Mouse (Mus musculus) lung, adult 18-20 months (tissue): ENCODE measurements around the gene 9230102O04Rik.

Experiments
- DNase-seq, 2 experiments: peaks; one replicate each; pipeline ENCODE4 v3.0.0; 2022; ENCODE audit warnings: mixed read lengths in 2 of 2

9230102O04Rik gene

GRCm38 (mm10) chr2:9871798-9872197 is 17.5 kb downstream of the 9230102O04Rik start:
- no peak for DNase-seq

DNA sequence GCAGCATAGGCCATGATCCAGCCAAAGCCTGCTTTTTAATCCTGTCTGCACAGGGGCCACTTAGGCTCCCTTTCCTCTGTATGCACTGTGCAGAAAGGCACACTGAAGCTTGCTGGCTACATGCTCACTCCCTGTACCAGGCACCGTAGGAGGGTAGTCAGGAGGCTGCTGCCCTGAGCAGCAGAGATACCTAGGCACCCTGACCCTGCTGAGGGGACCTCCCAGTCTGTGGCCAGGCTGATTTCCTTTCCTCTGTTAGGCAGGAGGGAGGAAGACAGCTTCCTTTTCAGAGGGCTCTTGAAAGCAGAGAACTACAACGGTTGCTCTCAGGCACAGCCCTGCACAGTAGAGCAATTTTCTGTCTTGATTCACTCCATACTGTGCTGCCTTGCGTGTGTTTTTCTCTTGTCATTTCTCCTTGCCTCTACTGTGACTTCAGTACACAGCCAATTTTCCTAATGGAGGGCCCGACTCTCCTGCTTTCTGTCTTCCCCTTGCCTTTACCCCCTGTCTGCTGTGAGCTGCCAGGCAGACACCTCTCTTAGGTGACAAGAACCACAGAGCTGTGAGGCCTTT is 18.1 kb downstream of the 9230102O04Rik start:
- no peak for DNase-seq

DNA sequence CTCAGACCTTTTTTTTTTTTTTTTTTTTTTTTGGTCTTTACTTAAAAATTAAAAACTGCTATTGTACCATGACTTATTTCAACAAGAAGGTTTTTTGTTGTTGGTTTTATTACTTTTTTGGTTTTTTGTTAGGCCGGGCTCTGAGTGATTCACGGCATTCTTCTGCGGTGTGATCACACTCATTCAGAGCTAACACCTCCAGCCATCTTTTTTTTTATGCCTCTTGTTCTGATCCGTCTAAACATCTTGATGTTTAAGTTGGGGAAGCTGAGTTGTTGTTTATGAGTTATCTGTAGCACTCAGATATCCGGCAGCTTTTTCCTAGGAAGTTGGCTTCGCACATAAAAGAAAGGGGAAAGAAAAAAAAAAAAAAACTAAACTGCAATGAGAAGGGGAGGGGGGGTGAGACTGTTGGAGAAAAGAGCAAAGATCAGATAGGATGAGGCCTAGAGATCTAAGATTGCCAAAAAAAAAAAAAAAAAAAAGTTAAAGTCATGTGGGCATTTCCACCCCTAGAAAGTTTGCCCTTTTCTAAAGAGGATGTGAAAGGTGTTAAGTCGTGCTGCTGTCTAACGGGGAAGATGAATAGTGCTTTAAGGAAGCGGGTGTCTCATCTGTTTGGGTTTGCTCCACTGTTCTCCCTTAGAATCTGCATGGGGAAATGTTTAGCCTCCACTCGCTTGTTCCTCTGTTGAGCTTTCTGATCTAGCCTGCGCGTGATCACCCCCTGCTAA is 22.1 kb downstream of the 9230102O04Rik start:
- no peak for DNase-seq

- no peak for DNase-seq
Observed at GRCm38 (mm10) chr2:9860698-9861097, 28.6 kb downstream of the 9230102O04Rik start.

- DNase-seq: no peak
Observed at GRCm38 (mm10) chr2:9855861-9856260, 33.5 kb downstream of the 9230102O04Rik start.

GRCm38 (mm10) chr2:9852851-9853576 is 36.3 kb downstream of the 9230102O04Rik start:
- no peak for DNase-seq

- DNase-seq: no peak
Observed at GRCm38 (mm10) chr2:9835195-9835594, 54.1 kb downstream of the 9230102O04Rik start.

DNA sequence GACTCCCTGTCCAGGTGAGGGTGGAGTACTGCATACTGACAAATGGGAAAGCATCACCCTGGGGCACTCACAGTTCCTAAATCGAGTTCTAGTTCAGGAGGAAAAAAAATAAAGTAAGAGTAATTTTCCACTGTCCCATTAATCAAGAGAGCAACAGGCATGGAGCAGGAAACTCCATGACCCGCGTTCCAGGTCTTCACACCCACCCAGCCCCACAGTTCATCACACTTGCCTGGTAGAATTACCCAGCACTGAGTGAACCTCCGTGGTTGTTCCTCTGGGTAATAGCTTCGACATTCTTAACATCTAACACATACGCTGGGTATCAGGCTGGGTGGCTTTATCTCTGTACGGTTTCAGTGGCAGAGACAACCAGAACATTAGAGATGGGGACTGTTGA is 55.6 kb downstream of the 9230102O04Rik start:
- DNase-seq: no peak
